Mouse (Mus musculus) stomach, postnatal 0 days (tissue): ENCODE measurements around the gene Slc26a10. TPM values are rescaled to one million over a fixed set of nuclear protein-coding genes. Genes with fewer than 3 reads are reported as not detected.

Experiments used
- ATAC-seq: fragments of 200-750 bp; cut with Nextera tagmentation; 2 replicates; pipeline ENCODE4 v1.8.0; 2017; ENCODE audit not compliant: low FRiP score, low TSS enrichment
- DNase-seq: peaks from one replicate; pipeline ENCODE4 v3.0.0-alpha.2; 2016; ENCODE audit warnings: low spot score
- H3K27ac ChIP-seq: fragments of 300-500 bp; sonication (generic); replicated peaks from 2 replicates; pipeline ENCODE4 v1.5.1; 2014; ENCODE audit warnings: mild to moderate bottlenecking, control low read depth
- H3K27me3 ChIP-seq: fragments of 300-500 bp; sonication (generic); 2 replicates; pipeline ENCODE4 v1.6.1; 2014; ENCODE audit warnings: low read length; ENCODE audit not compliant: control insufficient read depth, insufficient read depth
- H3K36me3 ChIP-seq: fragments of 300-500 bp; sonication (generic); 2 replicates; pipeline ENCODE4 v1.6.1; 2014; ENCODE audit warnings: low read length, mixed read lengths; ENCODE audit not compliant: control insufficient read depth, insufficient read depth
- H3K4me1 ChIP-seq: fragments of 300-500 bp; sonication (generic); replicated peaks from 2 replicates; pipeline ENCODE4 v1.6.1; 2014; ENCODE audit warnings: antibody characterized with exemption; ENCODE audit not compliant: control insufficient read depth, insufficient read depth
- H3K4me2 ChIP-seq: fragments of 300-500 bp; sonication (generic); replicated peaks from 2 replicates; pipeline ENCODE4 v1.6.1; 2014; ENCODE audit warnings: low read depth, mild to moderate bottlenecking, control low read depth, moderate library complexity
- H3K4me3 ChIP-seq: fragments of 300-500 bp; sonication (generic); 2 replicates; pipeline ENCODE4 v1.5.1; 2014; ENCODE audit warnings: low read depth, low read length, control low read depth
- H3K9ac ChIP-seq: fragments of 300-500 bp; sonication (generic); 2 replicates; pipeline ENCODE4 v1.6.1; 2014; ENCODE audit warnings: mild to moderate bottlenecking, low read length, control low read depth, mixed read lengths
- H3K9me3 ChIP-seq: fragments of 300-500 bp; sonication (generic); 2 replicates; pipeline ENCODE4 v1.6.1; 2016; ENCODE audit warnings: low read length; ENCODE audit not compliant: control insufficient read depth
- CTCF ChIP-seq: IDR thresholded peaks from 2 replicates; pipeline ENCODE4 v1.5.1; 2016; ENCODE audit warnings: antibody characterized with exemption, low read depth, mild to moderate bottlenecking, moderate library complexity
- EP300 ChIP-seq: optimal IDR thresholded peaks from 2 replicates; pipeline ENCODE3; 2016; ENCODE audit warnings: antibody characterized with exemption
- WGBS: fragments of 180-500 bp; shearing (Covaris S2); extraction: QIAGEN DNeasy Blood & Tissue Kit; methylation state at CpG from one replicate; pipeline ENCODE4 v1.1.7; 2014; 5-methylcytosine and 5-hydroxymethylcytosine counted together
- polyA plus RNA-seq: library from polyadenylated mRNA; unstranded; fragments of >200 nt; fragmentation: Nextera tagmentation; extraction: Ambion mirVana; gene quantifications from 2 replicates; pipeline ENCODE4 v1.2.1, GENCODE M21; 2015

Gene Slc26a10
- polyA plus RNA-seq, 1 experiment from 2014 or later, result 0.70 TPM

DNA sequence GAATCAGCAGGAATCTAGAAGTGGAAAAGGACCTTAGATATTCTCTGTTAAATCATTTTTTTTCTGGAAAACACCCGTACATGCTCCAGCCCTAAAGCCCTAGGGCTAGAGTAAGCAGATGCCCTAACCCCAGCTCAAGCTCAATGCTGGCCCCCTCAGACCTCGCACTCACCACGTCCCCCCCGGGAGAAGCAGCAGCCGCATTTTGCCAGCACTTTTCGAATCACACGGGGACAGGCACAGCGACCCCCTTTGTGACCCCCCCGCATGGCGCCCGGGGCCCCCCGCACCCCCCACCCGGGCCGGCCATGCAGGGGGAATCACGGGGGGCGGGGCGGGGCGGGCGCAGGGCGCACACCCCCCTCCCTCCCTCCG, 7.6 kb upstream of the Slc26a10 start:
- Histone ChIP-seq H3K36me3 (peaks cover 5% of the 10 kb centered on the region; the same call in 1 of the 2 replicates), H3K4me1 (no peaks in the 10 kb centered on the region; the same call in 1 of the 2 replicates), H3K27me3 (no peaks in the 10 kb centered on the region), H3K27ac (peak overlapping the region; percentile 93), H3K9ac (peak overlapping the region; percentile 75), H3K4me2 (peak overlapping the region; percentile 88), H3K9me3 (no peaks in the 10 kb centered on the region), H3K4me3 (peak overlapping the region; percentile 59)
- WGBS, result 1% methylated on average over 17 of the region's 21 CpGs
- TF ChIP-seq EP300 (no peak), CTCF (no peak)
- ATAC-seq (no peak), DNase-seq (no peak)

DNA sequence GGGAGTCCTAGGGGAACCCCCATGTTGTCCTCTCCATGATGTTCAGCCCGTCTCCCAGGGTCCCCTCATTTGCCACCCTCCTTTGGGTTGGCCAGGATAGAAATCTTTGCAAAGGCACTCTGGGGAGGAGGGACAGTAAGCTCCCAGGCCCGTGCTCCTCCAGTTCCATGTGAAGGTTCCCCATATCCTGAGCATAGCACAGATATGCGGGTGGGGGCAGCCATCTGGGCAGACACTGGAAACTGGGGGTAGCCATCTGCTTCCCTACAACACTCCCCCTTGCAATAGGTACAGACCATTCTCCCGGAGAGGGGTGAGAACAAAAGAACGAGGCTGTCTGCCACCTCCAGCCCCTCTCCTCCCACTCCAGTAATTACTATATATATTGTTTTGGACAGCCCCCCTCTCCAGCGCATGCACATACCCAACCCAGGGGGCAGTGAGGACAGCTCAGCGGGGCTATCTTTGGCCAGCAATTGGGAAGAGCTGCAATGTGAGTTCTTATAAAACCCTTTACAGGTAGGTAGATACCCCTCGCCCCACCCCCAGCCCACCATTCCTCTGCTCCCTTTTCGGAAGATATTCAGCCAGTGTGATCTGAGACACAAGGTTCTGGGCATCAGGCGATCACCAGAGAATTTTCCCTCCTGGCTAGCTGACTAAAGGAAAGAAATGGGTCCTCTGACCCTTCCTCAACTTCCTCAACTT, 7.1 kb upstream of the Slc26a10 start:
- 60% methylated on average over 10 of the region's 10 CpGs for WGBS
- Histone ChIP-seq H3K4me3 (peak overlapping the region; percentile 59; the same call in 1 of the 2 replicates), H3K9ac (0 out of 2 replicates have a peak overlapping the region, but pooled peaks have one; percentile 75), H3K4me2 (peak overlapping the region; percentile 88), H3K36me3 (peaks cover 7% of the 10 kb centered on the region; the same call in 1 of the 2 replicates), H3K27me3 (no peaks in the 10 kb centered on the region), H3K4me1 (no peaks in the 10 kb centered on the region; the same call in 1 of the 2 replicates), H3K9me3 (no peaks in the 10 kb centered on the region), H3K27ac (no peak overlapping the region)
- TF ChIP-seq CTCF (no peak), EP300 (no peak)
- ATAC-seq (no peak), DNase-seq (no peak)

DNA sequence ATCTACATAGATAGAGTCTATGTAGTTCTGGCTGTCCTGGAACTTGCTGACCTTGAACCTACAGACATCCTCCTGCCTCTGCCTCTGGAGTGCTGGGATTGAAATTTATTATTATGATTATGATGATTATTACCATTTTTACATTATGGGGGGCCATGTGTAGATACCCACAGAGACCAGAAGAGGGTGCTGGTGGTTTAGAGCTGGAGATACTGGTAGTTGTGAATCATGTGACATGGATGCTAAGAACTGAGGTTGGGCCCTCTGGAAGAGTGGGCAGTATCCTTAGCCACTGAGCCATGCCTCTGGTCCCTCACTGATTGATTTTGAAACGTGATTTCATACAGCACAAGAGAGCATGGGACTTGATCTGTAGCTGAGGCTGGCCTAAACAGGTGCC, 6.0 kb upstream of the Slc26a10 start:
- no peak overlapping the region for H3K4me2 ChIP-seq
- peaks cover 6% of the 10 kb centered on the region; the same call in 1 of the 2 replicates for H3K36me3 ChIP-seq
- WGBS, result 100% methylated on average over 1 of the region's 1 CpGs
- H3K27me3 ChIP-seq, result no peaks in the 10 kb centered on the region
- no peak for ATAC-seq
- DNase-seq, result no peak
- TF ChIP-seq EP300, result no peak
- peak; percentile 62 for TF ChIP-seq CTCF
- H3K4me3 ChIP-seq, result no peak overlapping the region
- no peak overlapping the region for H3K27ac ChIP-seq
- no peak overlapping the region for H3K9ac ChIP-seq
- no peaks in the 10 kb centered on the region for H3K9me3 ChIP-seq
- no peaks in the 10 kb centered on the region; the same call in 1 of the 2 replicates for H3K4me1 ChIP-seq

DNA sequence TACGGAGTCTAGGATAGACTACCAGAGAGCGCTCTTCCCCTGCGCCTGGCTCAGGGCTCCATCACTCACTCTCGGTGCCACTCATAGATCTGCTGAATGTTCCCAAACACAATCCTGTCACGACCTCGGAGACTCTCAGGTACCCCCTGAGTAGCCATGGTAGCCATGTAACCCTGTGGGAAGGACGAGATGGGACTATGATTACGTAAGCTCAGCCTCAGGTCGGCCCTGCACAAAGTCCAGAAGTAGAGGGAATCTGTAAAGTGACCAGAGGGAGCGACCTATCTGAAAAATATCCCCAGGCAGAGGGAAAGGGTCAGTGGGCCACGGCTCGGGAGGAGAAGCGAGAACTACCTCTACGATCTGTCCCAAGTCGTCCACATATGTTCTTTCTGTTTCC, 5.1 kb upstream of the Slc26a10 start:
- H3K27me3 ChIP-seq, result no peaks in the 10 kb centered on the region
- TF ChIP-seq EP300 (no peak), CTCF (no peak)
- no peak overlapping the region for H3K9ac ChIP-seq
- DNase-seq, result no peak
- no peak overlapping the region for H3K4me2 ChIP-seq
- no peak overlapping the region for H3K4me3 ChIP-seq
- ATAC-seq, result no peak
- WGBS, result 84% methylated on average over 15 of the region's 15 CpGs
- H3K9me3 ChIP-seq, result no peaks in the 10 kb centered on the region
- H3K27ac ChIP-seq, result no peak overlapping the region
- peaks cover 6% of the 10 kb centered on the region; the same call in 1 of the 2 replicates for H3K36me3 ChIP-seq
- H3K4me1 ChIP-seq, result no peaks in the 10 kb centered on the region; the same call in 1 of the 2 replicates

DNA sequence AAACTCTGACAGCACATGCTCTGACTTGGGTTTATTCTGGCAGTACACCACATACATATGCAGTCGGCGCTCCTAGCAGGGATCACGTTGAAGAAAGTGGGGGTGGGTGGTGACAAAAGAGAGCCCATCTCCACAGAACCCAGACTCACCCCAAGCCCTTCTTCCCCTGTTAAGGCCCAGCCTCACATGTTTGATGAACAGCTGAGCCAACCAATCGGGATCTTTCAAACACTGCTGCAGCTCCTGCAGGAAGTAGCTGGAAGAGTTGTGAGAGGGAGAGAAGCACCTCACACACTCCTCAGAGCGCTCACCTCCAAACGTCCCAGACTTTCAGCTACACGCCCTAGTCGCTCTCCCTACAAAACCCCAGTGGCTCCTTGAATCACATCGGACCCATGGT, 4.7 kb upstream of the Slc26a10 start:
- no peak for ATAC-seq
- H3K27me3 ChIP-seq, result no peaks in the 10 kb centered on the region; the same call in 1 of the 2 replicates
- 72% methylated on average over 9 of the region's 9 CpGs for WGBS

DNA sequence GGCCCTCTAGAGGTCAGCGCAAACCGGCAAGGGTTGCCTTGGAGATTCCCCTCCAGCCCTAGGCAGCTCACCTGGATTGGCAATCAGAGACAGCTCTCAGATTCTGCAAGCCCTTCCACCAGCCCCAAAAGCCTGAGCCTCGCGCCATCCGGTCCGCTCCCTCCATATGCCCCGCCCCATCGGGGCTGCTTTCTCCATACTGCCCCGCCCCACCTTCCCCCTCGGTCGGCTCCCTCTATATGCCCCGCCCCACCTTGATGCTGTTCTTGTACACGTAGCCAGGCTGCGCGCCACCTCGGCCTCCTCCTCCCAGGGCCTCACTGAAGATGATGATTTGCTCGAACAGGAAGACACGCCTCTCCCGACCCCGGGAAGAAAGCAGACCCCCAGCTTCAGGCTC, 3.3 kb upstream of the Slc26a10 start:
- H3K4me2 ChIP-seq, result 0 out of 2 replicates have a peak overlapping the region, but pooled peaks have one; percentile 20
- no peak overlapping the region for H3K4me3 ChIP-seq
- WGBS, result 24% methylated on average over 20 of the region's 20 CpGs
- H3K9me3 ChIP-seq, result no peaks in the 10 kb centered on the region
- H3K27ac ChIP-seq, result no peak overlapping the region
- peaks cover 6% of the 10 kb centered on the region; the same call in 1 of the 2 replicates for H3K36me3 ChIP-seq
- ATAC-seq (no peak), DNase-seq (no peak)
- H3K9ac ChIP-seq, result no peak overlapping the region
- H3K27me3 ChIP-seq, result no peaks in the 10 kb centered on the region; the same call in 1 of the 2 replicates
- no peak for TF ChIP-seq CTCF
- no peak for TF ChIP-seq EP300
- H3K4me1 ChIP-seq, result no peaks in the 10 kb centered on the region

More for the DNA sequence above, 4.7 kb upstream of the Slc26a10 start:
- DNase-seq, result no peak
- no peak overlapping the region for H3K9ac ChIP-seq
- H3K36me3 ChIP-seq, result peaks cover 6% of the 10 kb centered on the region; the same call in 1 of the 2 replicates
- TF ChIP-seq CTCF, result no peak
- TF ChIP-seq EP300, result no peak
- H3K27ac ChIP-seq, result no peak overlapping the region
- H3K4me3 ChIP-seq, result no peak overlapping the region
- no peak overlapping the region for H3K4me2 ChIP-seq
- no peaks in the 10 kb centered on the region for H3K4me1 ChIP-seq
- H3K9me3 ChIP-seq, result no peaks in the 10 kb centered on the region
